Mouse (Mus musculus) urinary bladder, postnatal 25 days (tissue): ENCODE measurements at regions not wholly inside any gene's neighbourhood (a gene's known extent, or its start where the extent isn't known, plus 50 kb on each side); places are given as distances from the start of the nearest gene placed in this dataset.

ENCODE experiments used
- DNase-seq: peaks from one replicate; pipeline ENCODE4 v3.0.0; 2022; ENCODE audit warnings: low spot score

GRCm38 (mm10) chr10:41018888-41019287, 53.2 kb downstream of the Gpr6 start:
- no peak for DNase-seq

- no peak for DNase-seq
Observed at GRCm38 (mm10) chr10:41016547-41016946, 55.5 kb downstream of the Gpr6 start.

- DNase-seq, result peak; percentile 10
Observed at GRCm38 (mm10) chr10:41015654-41016053, 56.4 kb downstream of the Gpr6 start.

GRCm38 (mm10) chr10:41010585-41010984, 61.5 kb downstream of the Gpr6 start:
- no peak for DNase-seq

GRCm38 (mm10) chr10:41007866-41008265, 64.2 kb downstream of the Gpr6 start:
- DNase-seq, result no peak

GRCm38 (mm10) chr10:41006634-41007033, 65.5 kb downstream of the Gpr6 start:
- DNase-seq, result no peak

GRCm38 (mm10) chr10:41005776-41006175, 66.3 kb downstream of the Gpr6 start:
- DNase-seq, result no peak

GRCm38 (mm10) chr10:41004753-41005152, 67.3 kb downstream of the Gpr6 start:
- DNase-seq, result no peak

GRCm38 (mm10) chr10:41004044-41004689, 67.9 kb downstream of the Gpr6 start:
- DNase-seq, result peak; percentile 56

GRCm38 (mm10) chr10:41003197-41003596, 68.9 kb downstream of the Gpr6 start:
- no peak for DNase-seq

GRCm38 (mm10) chr10:41000965-41001364, 71.1 kb downstream of the Gpr6 start:
- no peak for DNase-seq

GRCm38 (mm10) chr10:40999486-40999885, 72.6 kb downstream of the Gpr6 start:
- no peak for DNase-seq

- DNase-seq, result no peak
Observed at GRCm38 (mm10) chr10:40998799-40999198, 73.3 kb downstream of the Gpr6 start.

- no peak for DNase-seq
Observed at GRCm38 (mm10) chr10:40998330-40998729, 73.8 kb downstream of the Gpr6 start.

- no peak for DNase-seq
Observed at GRCm38 (mm10) chr10:40997606-40998005, 74.5 kb downstream of the Gpr6 start.
